Mouse (Mus musculus) cerebellum, adult 11-12 months (tissue): ENCODE results near the gene Chrna5.

Experiments used
- DNase-seq: peaks from one replicate; pipeline ENCODE4 v3.0.0; 2022

Chrna5 gene

DNA sequence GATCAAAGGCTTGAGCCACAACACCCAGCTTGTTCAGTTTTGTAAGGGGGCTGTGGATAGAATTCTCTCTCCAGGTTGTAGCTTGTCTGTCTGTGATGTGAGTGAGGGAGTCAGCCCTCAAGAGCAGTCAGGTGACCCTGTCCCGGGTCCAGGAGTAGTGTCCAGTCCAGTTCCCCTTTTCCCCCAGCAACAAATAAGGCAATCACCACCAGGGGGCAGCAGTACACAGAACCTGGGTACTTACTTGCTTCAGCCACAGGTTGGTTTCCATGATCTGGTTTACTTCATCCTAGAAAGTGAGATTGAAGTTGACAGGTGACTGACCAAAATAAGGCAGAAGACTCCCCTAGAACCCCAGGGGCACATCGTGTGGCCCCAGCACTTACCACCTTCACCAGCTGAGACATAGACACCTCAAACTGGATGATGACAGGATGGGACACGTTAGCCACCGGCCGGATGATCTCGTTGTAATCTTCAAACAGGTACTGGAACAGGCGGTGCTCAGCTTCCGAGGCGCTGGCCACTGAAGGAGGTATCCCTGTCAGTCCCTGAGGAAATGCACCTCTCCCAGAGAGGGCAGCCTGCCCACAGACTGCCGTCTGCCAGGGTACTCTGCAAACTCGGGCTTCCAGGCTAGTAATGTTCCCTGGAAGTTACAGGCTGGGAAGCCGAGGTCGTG is 43.4 kb downstream of the Chrna5 start:
- DNase-seq, result peak; percentile 65

DNA sequence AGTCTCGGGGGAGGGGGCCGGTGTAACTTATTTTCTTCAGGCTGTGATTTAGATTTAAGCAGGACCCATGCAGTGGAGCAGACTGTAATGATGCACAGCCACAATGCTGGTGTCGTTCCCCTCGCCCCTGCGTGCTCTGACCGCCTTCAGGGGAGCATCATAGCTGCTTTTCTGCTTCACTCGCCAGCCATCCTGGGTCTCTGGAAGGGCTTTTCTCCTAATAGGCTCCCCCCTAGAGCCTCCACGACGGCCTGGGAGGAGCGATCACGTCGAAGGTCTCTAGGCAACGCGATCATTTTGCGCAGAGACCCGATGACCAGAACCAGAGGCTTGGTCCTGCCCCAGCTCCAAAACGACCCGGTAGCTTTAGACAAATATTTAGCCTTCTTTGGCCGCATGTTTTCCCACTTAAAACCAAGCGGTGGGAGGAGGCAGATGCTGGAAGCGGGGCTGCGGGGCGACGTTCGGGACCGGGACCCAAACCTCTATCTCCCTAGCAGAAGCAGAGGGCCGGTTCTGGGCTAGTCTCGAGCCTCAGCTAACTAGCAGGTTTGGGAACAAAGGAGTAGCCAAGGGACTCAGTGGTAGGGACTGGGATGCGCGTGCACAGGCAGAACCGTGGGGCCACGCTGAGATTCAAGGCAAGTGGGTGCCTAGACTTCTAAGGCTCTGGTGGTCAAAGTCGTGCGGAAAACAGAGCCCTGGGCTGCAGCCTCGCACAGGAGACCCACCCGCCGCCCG is 45.0 kb downstream of the Chrna5 start:
- DNase-seq, result no peak

DNA sequence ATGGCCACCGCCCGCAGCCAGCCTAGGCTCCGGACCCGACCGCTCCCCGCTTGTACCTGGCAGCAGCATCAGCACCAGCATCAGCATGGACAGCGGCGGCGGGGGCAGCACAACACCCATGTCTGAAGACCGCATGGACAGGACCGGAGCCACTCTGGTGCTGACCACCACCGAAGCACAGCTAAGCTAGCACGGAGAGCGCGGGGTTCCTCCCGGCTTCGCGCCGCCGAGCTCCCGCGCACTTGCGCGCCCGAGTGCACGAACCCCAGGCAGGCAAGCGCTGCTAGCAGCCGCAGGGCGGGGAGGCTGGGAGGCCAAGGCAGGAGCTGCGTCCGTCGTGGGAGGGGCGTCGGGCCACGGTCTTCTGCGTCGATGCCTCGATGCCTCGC is 45.6 kb downstream of the Chrna5 start, which contains the start of gene Chrna3:
Gene Chrna3 (minus strand): TSS at position 288 of the 389 bp plus-strand sequence.
- DNase-seq, result no peak

DNA sequence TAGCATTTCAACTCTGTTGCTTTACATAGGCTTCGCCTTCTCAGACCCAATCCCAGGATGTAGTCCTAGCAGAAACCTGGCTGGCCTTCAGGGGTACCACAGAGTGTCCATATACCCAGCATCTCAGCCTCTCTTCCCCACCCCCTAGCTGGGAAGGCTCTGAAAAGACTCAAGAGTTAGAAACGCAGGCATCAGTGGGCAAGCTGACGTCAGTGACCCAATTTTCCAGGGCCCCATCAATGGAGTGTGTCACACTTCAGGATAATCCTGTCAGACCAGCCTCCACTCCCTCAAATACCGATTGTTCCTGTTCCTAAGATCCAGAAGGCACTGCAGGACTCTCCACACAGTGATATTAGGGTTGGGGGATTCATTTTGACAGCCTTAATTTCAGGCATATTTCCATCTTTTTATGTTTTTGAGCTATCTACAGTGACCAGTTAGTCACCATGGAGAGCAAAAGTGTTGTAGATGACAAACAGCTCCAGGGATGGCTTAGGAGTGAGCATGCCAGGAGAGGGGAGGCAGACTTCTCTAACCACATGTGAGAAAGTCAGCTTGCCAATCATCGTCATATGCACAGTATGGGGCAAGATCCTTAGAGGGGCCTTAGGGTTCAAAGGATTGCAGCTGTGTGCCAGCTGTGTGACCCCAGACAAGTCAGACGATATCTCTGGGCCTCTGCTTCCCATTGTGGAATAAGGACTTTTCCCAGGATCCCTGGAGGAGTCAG is 50.9 kb downstream of the Chrna5 start:
- DNase-seq, result no peak

DNA sequence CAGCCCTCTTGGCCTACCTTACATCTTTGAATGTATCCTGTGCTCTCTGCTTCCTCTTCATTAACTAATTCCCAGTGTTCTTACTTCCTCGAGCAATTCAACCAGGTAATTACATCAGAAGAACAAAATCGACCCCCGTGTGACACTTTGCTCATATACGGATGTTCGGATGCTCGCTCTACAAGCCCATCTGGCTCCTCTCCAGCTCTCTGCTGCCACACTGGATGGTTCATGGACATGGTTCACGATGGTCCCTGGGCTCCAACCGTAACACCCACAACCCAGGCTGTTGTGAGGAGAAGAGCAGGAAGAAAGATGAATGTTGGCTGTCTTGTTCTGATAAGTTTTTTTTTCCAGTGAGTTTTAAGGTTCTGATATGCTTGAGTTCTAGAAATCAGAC is 58.3 kb downstream of the Chrna5 start:
- DNase-seq, result no peak

DNA sequence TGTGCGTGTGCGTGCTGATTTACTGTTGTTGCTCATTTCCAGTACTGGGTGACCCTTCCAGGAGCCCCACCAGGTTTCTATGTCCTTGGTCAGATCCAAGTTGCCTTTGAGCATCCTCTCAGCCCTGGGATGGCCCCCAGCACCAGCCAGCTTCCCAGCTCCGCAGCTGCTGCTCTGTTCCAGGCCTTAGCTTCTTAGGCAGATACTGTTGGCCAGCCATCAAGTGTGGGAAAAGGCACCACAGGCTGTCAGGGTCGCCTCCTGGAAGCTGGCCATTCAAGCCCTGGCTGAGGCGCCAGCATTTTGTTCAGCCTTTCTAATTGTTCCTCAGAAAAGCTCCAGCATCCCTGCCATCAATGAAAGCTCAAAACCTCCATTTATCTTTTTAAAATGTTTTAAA is 59.3 kb downstream of the Chrna5 start:
- no peak for DNase-seq

DNA sequence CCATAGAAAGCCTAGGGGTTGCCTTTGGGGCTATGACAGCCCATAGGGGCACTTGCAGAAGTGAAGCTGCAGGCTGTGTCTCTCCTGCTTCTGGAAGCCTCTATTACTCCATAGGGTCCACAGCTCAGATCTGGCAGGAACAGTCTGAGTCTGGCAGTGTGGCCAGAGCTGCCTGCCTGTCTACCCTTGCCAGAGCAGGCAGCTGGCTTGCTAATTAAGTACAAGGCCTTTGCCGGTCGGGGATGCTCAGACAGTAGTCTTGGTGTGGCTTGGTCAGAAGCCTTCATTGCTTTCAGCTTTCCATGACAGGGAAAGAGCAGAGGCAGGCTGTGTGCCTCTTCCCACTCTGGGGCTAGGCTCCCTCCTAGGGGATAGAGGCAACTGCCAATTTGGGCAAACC is 60.7 kb downstream of the Chrna5 start:
- no peak for DNase-seq

DNA sequence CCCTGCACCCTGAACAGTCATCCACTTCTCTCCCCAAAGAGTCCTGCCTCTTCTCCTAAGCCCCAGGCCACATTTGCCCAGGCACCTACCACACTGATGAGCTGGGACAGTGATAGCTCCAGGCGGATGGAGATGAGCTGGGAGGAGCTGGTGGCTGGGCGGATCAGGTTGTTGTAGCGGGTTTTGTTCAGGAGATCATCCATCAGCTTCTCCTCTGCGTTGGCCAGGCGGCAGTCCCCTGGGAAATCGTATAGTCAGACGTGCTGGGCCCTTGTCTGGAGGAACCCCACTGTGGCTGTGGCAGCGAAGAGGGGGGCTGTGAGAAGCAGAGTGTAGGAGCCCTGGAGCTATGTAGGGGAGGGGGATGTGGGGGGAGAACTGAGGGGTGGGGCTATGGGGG is 63.0 kb downstream of the Chrna5 start:
- no peak for DNase-seq

DNA sequence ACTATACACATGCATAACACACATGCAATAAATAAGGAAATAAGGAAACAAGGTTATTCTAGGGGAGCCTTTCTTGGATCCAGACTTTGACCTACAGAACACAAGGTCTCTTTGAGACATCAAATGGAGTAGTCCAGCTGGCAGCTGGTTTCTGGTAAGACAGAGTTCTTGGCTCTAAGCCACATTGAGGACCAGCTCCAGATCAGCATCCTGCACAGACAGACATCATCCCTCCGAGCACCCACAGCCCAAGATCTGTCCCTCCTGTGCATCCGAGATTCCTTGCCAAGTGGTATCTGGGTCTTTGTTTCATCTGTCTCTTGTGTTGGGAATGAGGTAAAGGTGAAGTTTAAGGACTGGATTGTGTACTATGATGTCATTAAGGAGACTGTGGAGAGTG is 64.3 kb downstream of the Chrna5 start:
- DNase-seq, result no peak

DNA sequence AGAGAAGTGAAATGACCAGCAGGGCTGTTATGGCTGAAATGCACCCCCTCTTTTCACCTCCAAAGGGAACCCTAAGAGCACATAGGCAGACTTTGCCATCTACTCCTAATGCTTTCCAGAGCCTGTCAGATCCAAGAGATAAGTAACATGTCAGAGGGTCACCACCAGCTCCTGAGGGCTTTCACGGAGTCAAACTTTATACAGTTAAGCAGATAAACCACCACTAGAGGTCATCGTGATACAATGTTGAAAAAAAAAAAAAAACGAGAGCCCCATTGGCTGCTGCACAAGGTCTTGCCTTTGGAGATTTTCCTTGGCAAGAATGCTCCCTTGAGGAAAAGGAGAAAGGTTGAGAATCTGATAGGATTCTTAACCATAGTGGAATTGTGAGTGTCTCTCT is 66.1 kb downstream of the Chrna5 start:
- DNase-seq, result no peak

DNA sequence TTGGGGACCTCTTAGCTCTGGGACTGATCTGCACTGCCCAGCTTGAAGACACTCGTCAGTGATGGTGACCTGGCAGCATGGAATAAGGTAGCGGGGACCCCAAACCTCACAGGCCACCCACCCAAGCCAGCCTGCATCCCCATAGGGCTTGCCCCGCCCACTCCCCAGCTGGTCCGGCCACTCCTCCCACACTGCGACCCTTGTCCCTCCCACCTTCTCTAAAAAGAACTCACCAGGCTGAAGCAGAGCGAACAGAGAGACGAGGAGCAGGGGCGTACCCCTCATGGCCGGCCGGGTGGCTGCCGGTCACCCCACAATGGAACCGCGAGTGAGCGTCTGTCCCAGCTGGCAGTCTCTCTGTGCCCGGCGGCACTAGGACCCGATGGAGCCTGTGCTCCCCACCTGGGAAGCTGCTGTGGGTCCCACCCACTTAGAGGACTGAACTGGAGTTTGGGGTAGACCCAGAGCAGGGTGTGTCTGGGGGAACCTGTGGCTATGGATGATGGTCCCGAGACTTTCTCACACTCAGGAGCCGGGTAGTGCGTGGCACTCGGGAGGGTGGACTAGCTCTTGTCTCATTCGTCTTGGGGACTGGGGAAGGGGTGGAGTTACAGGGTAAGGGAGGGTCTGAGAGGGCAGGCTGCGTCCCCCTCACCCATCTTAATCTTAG is 67.7 kb downstream of the Chrna5 start, which contains the start of gene Chrnb4:
Gene Chrnb4 (minus strand): TSS at position 569 of the 670 bp plus-strand sequence.
- no peak for DNase-seq

DNA sequence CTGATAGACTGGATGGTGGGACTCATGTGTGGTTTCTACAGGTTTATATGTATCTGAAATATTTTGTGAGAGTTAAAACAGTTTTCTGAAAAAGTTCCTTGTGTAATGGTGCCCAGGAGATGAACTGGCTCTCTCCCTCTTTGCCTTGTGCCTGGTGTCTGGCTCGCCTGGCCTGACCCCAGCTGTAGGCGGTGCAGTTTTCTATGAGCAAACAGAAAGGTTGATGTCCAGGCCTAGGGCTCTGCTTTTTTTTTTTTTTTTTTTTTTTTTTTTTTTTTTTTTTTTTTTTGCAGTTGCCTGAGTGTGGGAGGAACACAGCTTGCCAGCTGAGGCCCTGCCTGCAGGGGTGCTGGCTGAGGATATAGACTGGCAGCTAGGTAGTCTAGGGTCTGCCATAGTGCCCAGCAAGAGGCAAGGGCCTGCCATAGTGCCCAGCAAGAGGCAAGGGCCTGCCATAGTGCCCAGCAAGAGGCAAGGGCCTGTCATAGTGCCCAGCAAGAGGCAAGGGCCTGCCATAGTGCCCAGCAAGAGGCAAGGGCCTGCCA is 74.8 kb downstream of the Chrna5 start:
- no peak for DNase-seq
